Mouse (Mus musculus) lung, adult 10 weeks (tissue): ENCODE results near the gene Abhd17b. TPM values are rescaled to one million over a fixed set of nuclear protein-coding genes. Genes with fewer than 3 reads are reported as not detected.

Experiments used
- polyA plus RNA-seq: library from polyadenylated mRNA; stranded (reverse); fragments of 350-450 nt; fragmentation: Illumina TruSeq; extraction: RNeasy Lipid Tissue Mini Kit (QIAGEN cat#74804); gene quantifications from one replicate; pipeline ENCODE4 v1.2.3, GENCODE M21; 2014; ENCODE audit warnings: low read depth, low replicate concordance; ENCODE audit not compliant: insufficient read depth

Gene Abhd17b
- polyA plus RNA-seq = 22.2 TPM

GRCm38 (mm10) chr19:21653172-21653981 lies at the start of gene Abhd17b:
Abhd17b (plus strand) TSS chr19:21653185.

GRCm38 (mm10) chr19:21652285-21653171 lies 457 bp upstream of the Abhd17b start, which contains the start of gene 1110059E24Rik:
1110059E24Rik (minus strand) TSS chr19:21652976.

Other genes starting within 250 kb of the Abhd17b start
- 8.1 TPM for gene Gda, start 179.7 kb upstream of the Abhd17b start, polyA plus RNA-seq
- 41.7 TPM for gene 1110059E24Rik, start 209 bp upstream of the Abhd17b start, polyA plus RNA-seq
- gene Cemip2, start 125.2 kb downstream of the Abhd17b start, polyA plus RNA-seq = 16.3 TPM